Comparison of ENCODE assay signal across 4 mouse cellular contexts in genomic region chr4:155328385-155328784, GRCm38 (mm10). TPM values are rescaled to one million over a fixed set of nuclear protein-coding genes. Genes with fewer than 3 reads are reported as not detected.
DNase-seq lines count a peak whose midpoint lies in the region; ATAC-seq and TF ChIP-seq lines count a peak whose summit lies in the region.
"Not testable (repeated sequence)": the region's sequence is repeated elsewhere in the genome, so short reads cannot be mapped to it uniquely, and the experiment has no call there.
"Had no signal": no experiment of that assay in that cellular context is flagged by ENCODE, and none has a peak within 500 bp of the region (broad histone marks: within the 10 kb centered on the region; RNA-seq: fewer than 3 reads in every experiment).

No protein-coding gene starts in this region.

- not testable (repeated sequence) for H3K27ac ChIP-seq in CH12.LX (ENCODE audit: insufficient read depth, low read depth)

- TF ChIP-seq POLR2A in CH12.LX (IDR thresholded peaks at IDR 0.05; ENCODE audit: low read depth, low read length) = not testable (repeated sequence)

- not testable (repeated sequence) for H3K9ac ChIP-seq in CH12.LX (ENCODE audit: insufficient read depth, low read depth)

- H3K4me2 ChIP-seq in CH12.LX (ENCODE audit: insufficient read depth, low read depth, poor library complexity, severe bottlenecking) = not testable (repeated sequence)

- not testable (repeated sequence) for TF ChIP-seq CTCF in CH12.LX (conservative IDR thresholded peaks at IDR 0.05 in 1 of 2, IDR thresholded peaks at IDR 0.05 in 1 of 2; ENCODE audit: low read depth in 2 of 2, low read length in 2 of 2)

- in situ Hi-C loops in CH12.LX (cut with MboI; ENCODE audit: low pct_ligation_motif_present, low pct_unique_long_range_greater_than_20kb, low sequenced_read_pairs) = not testable (repeated sequence)

- peak; percentile 71; the same call in 1 of the 2 replicates for ATAC-seq in frontal cortex, adult (ENCODE audit: low TSS enrichment)

- dilution Hi-C loops in CH12.LX (cut with MboI; ENCODE audit: extremely low pct_ligation_motif_present, extremely low pct_unique_long_range_greater_than_20kb, low sequenced_read_pairs) = not testable (repeated sequence)

- not testable (repeated sequence) for H3K4me3 ChIP-seq in CH12.LX (replicated peaks in 1 of 3; ENCODE audit: low read depth in 2 of 3, low read length in 2 of 3, poor library complexity in 1 of 3)

- peaks cover 12% of the 10 kb centered on the region for H3K9me3 ChIP-seq in CH12.LX (replicated peaks; ENCODE audit: low read length)

- peaks cover 0 to 16% of the 10 kb centered on the region in 2 experiments; a peak in 2 of 4 replicates for H3K4me1 ChIP-seq in CH12.LX (ENCODE audit: control insufficient read depth in 1 of 2, insufficient read depth in 2 of 2)

- H3K36me3 ChIP-seq in CH12.LX (replicated peaks in 1 of 2; ENCODE audit: control insufficient read depth in 1 of 2, insufficient read depth in 1 of 2, low read length in 1 of 2) = not testable (repeated sequence)

- H3K27me3 ChIP-seq in CH12.LX (replicated peaks) = peaks cover 28% of the 10 kb centered on the region

- H3K79me2 ChIP-seq in CH12.LX (replicated peaks; ENCODE audit: control insufficient read depth, extremely low read depth, insufficient read depth, poor library complexity, severe bottlenecking) = not testable (repeated sequence)

- not testable (repeated sequence) for TF ChIP-seq RAD21 in CH12.LX (IDR thresholded peaks at IDR 0.05; ENCODE audit: low read depth, low read length)

- TF ChIP-seq EP300 in CH12.LX (IDR thresholded peaks at IDR 0.05; ENCODE audit: low read length) = not testable (repeated sequence)

- DNase-seq in CH12.LX (ENCODE audit: extremely low read depth) = peak; percentile 31
- peak; percentile 77 for DNase-seq in brain, adult 2 months (ENCODE audit: low read depth, low spot score)

RNA-seq across cellular contexts. Expression of gene Prkcz, which starts 32.8 kb away (rescaled TPM):
- total RNA-seq in CH12.LX (2012; rRNA removed) (8.4 and 11.8 TPM in 2 replicates), CH12.LX (2014; rRNA removed) (0.16 TPM in 1 of 2 replicates, not detected in the other)
- 1.6 and 2.5 TPM in 2 replicates for polyA plus RNA-seq in CH12.LX (2012; ENCODE audit: insufficient read length, low read depth)
- polyA plus RNA-seq: G1E had no signal
